Mouse (Mus musculus) olfactory bulb, adult 2 months (tissue): ENCODE data around the gene Panx3.

Experiments used
- CTCF ChIP-seq: fragments of 200-500 bp; IDR thresholded peaks from 2 replicates; pipeline ENCODE4 v1.5.1; 2012; ENCODE audit warnings: low read depth, mild to moderate bottlenecking, low read length, moderate library complexity; ENCODE audit not compliant: insufficient read depth
- POLR2A ChIP-seq: fragments of 200-500 bp; IDR thresholded peaks from 2 replicates; pipeline ENCODE4 v1.6.1; 2012; ENCODE audit warnings: mild to moderate bottlenecking, low read depth, low read length, moderate library complexity; ENCODE audit not compliant: insufficient read depth

DNA sequence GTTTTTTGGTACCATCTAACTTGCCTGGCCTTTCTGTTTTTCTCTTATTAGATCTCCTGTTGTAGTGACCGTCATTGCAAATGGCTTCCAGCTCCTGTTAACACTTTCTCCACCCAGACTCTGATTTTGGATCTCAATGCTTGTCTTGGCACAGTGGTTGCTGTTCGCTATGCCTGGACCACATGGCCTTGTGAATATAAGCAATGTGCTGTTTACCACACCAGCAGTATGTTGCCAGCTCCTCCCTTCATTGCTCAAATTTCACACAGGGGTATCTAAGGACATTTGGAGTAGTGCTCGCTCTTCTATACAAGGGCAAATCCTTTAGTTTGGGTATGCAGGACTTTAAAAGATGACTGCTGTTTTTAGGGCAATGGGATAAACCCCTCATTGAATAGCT, 22.8 kb downstream of the Panx3 start:
- TF ChIP-seq POLR2A, result no peak
- TF ChIP-seq CTCF, result no peak
